Comparison of ENCODE assay signal across 22 mouse cellular contexts in the genomic region with DNA sequence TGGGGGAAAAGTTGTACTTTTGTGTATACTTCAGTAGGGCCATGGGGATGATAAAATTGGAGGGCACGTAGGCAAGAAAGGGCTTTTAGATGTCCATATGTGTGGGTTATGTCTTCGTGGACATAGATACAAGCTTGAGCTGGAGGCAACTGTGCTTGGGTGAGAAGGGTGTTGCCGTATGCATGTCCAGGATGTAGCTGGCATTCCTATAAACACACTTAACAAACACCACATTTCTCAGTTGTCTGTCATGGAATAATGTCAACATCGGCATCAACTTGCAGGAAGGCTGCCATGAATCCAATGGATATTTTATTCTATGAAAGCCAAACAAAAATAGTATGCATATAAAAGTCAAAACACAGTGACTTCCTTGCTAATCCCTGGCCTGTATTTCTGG.
DNase-seq lines count a peak whose midpoint lies in the region; ATAC-seq and TF ChIP-seq lines count a peak whose summit lies in the region.
"Had no signal": no experiment of that assay in that cellular context is flagged by ENCODE, and none has a peak within 500 bp of the region (broad histone marks: within the 10 kb centered on the region; RNA-seq: fewer than 3 reads in every experiment).

No protein-coding gene starts in this region.

- 41% methylated on average over 4 of the region's 4 CpGs for WGBS in lung, embryonic 14.5 days
- 35% methylated on average over 4 of the region's 4 CpGs for WGBS in lung, embryonic 15.5 days
- 38% methylated on average over 4 of the region's 4 CpGs for WGBS in lung, embryonic 16.5 days
- 55% methylated on average over 4 of the region's 4 CpGs for WGBS in lung, adult 2 months

- peak overlapping the region; percentile 10; the same call in 1 of the 2 replicates for H3K27ac ChIP-seq in lung, embryonic 14.5 days (ENCODE audit: low read depth)
- H3K27ac ChIP-seq in lung, embryonic 15.5 days = no peak overlapping the region
- H3K27ac ChIP-seq in lung, embryonic 16.5 days (ENCODE audit: low read length) = peak overlapping the region; percentile 10; the same call in 1 of the 2 replicates

- TF ChIP-seq POLR2A in lung, adult 2 months (IDR thresholded peaks at IDR 0.05; ENCODE audit: borderline replicate concordance, extremely low read depth, low read depth, low read length) = no peak

- H3K9me3 ChIP-seq in lung, embryonic 14.5 days (ENCODE audit: low read depth, low read length) = no peaks in the 10 kb centered on the region
- H3K9me3 ChIP-seq in lung, embryonic 15.5 days = no peaks in the 10 kb centered on the region
- H3K9me3 ChIP-seq in lung, embryonic 16.5 days (ENCODE audit: control insufficient read depth, low read length) = no peaks in the 10 kb centered on the region

- no peak overlapping the region for H3K4me3 ChIP-seq in lung, embryonic 14.5 days (ENCODE audit: low read depth, low read length)
- H3K4me3 ChIP-seq in lung, embryonic 15.5 days = no peak overlapping the region
- H3K4me3 ChIP-seq in lung, embryonic 16.5 days (ENCODE audit: low read length) = no peak overlapping the region
- no peak overlapping the region for H3K4me3 ChIP-seq in lung, adult 2 months (replicated peaks; ENCODE audit: extremely low read depth, low read depth, low read length)

- TF ChIP-seq CTCF in lung, embryonic 14.5 days (IDR thresholded peaks at IDR 0.05; ENCODE audit: low read depth) = no peak
- no peak for TF ChIP-seq CTCF in lung, adult 2 months (IDR thresholded peaks at IDR 0.05; ENCODE audit: insufficient read depth, low read length)

- no peaks in the 10 kb centered on the region for H3K36me3 ChIP-seq in lung, embryonic 14.5 days (ENCODE audit: insufficient read depth)
- no peaks in the 10 kb centered on the region for H3K36me3 ChIP-seq in lung, embryonic 15.5 days
- no peaks in the 10 kb centered on the region for H3K36me3 ChIP-seq in lung, embryonic 16.5 days (ENCODE audit: control insufficient read depth, insufficient read depth, low read length)
- H3K36me3 ChIP-seq: G1E had no signal

- peak; percentile 73 for DNase-seq in lung, embryonic 14.5 days
- no peak for DNase-seq in lung, postnatal 4 days
- no peak for DNase-seq in lung, postnatal 25 days (ENCODE audit: low spot score)
- no peak for DNase-seq in lung, adult 2 months
- DNase-seq in lung, postnatal 10 days = peak; percentile 2
- no peak for DNase-seq in lung, postnatal 36 days
- DNase-seq: adrenal gland, adult 2 months; adrenal gland, adult 8-10 months; adrenal gland, postnatal 10 days; adrenal gland, postnatal 14 days; adrenal gland, postnatal 25 days; adrenal gland, postnatal 36 days; B cell, adult 2 months; cerebellum, adult 11 months; cerebellum, adult 11-12 months had no signal

- H3K4me2 ChIP-seq in lung, embryonic 14.5 days = no peak overlapping the region
- no peak overlapping the region for H3K4me2 ChIP-seq in lung, embryonic 15.5 days
- H3K4me2 ChIP-seq in lung, embryonic 16.5 days (ENCODE audit: low read depth, low read length) = no peak overlapping the region

- H3K27me3 ChIP-seq in lung, embryonic 14.5 days (ENCODE audit: insufficient read depth, low read length) = no peaks in the 10 kb centered on the region
- H3K27me3 ChIP-seq in lung, embryonic 15.5 days = no peaks in the 10 kb centered on the region
- no peaks in the 10 kb centered on the region for H3K27me3 ChIP-seq in lung, embryonic 16.5 days (ENCODE audit: control insufficient read depth, insufficient read depth, low read depth, low read length)
- H3K27me3 ChIP-seq: CH12.LX, Patski had no signal

- no peaks in the 10 kb centered on the region for H3K4me1 ChIP-seq in lung, embryonic 14.5 days (ENCODE audit: insufficient read depth)
- no peaks in the 10 kb centered on the region; the same call in 1 of the 2 replicates for H3K4me1 ChIP-seq in lung, embryonic 15.5 days
- H3K4me1 ChIP-seq in lung, embryonic 16.5 days (replicated peaks; ENCODE audit: control insufficient read depth, insufficient read depth, low read length) = peaks cover 3% of the 10 kb centered on the region; the same call in 1 of the 2 replicates
- no peaks in the 10 kb centered on the region for H3K4me1 ChIP-seq in lung, adult 2 months (ENCODE audit: control insufficient read depth, insufficient read depth, low read length)

- H3K9ac ChIP-seq in lung, embryonic 14.5 days = no peak overlapping the region
- no peak overlapping the region for H3K9ac ChIP-seq in lung, embryonic 15.5 days
- H3K9ac ChIP-seq in lung, embryonic 16.5 days (ENCODE audit: low read length) = no peak overlapping the region

- peak; percentile 65; the same call in 1 of the 2 replicates for ATAC-seq in lung, embryonic 14.5 days (ENCODE audit: insufficient read depth)
- 0 out of 2 replicates have a peak, but pooled peaks have one; percentile 69 for ATAC-seq in lung, embryonic 15.5 days (ENCODE audit: borderline replicate concordance, extremely low read depth, low FRiP score, low TSS enrichment)
- peak; percentile 68; the same call in 1 of the 2 replicates for ATAC-seq in lung, embryonic 16.5 days (ENCODE audit: low read depth)
- ATAC-seq: activated CD4-positive, CD25-positive, alpha-beta regulatory T cell, adult 4 months; CD4-positive, CD25-positive, alpha-beta regulatory T cell, adult 4 months; Patski had no signal

Comparison
In these comparisons a context has a peak if more than half of its experiments do, and no peak if none do; other contexts are left out.
1. DNase-seq: peak in lung, embryonic 14.5 days (single experiment) and lung, postnatal 10 days (single experiment); none in lung, postnatal 4 days (0 of 2), lung, postnatal 25 days (single experiment), lung, adult 2 months (single experiment) and lung, postnatal 36 days (single experiment).
2. Peak in every context shown above with its lines, with median percentiles within 50 percentile points of each other: ATAC-seq.